Mouse (Mus musculus) C2C12 (cell line): ENCODE measurements around the gene Pus10. TPM values are rescaled to one million over a fixed set of nuclear protein-coding genes. Genes with fewer than 3 reads are reported as not detected.

ENCODE experiments used
- H3K27me3 ChIP-seq: one replicate; pipeline ENCODE4 v1.6.1; 2011; ENCODE audit not compliant: control insufficient read depth, insufficient read depth, insufficient read length
- H3K36me3 ChIP-seq: one replicate; pipeline ENCODE4 v1.6.1; 2011; ENCODE audit not compliant: control insufficient read depth, insufficient read depth
- H3K4me3 ChIP-seq: one replicate; pipeline ENCODE4 v1.5.1; 2011; ENCODE audit warnings: mild to moderate bottlenecking, control low read depth; ENCODE audit not compliant: poor library complexity, insufficient read depth, severe bottlenecking
- H3K79me2 ChIP-seq: one replicate; pipeline ENCODE4 v1.6.1; 2011; ENCODE audit not compliant: control insufficient read depth, insufficient read depth
- H3K79me3 ChIP-seq: one replicate; pipeline ENCODE4 v1.6.1; 2011; ENCODE audit warnings: low read depth, control low read depth
- H3ac ChIP-seq: one replicate; pipeline ENCODE3; 2011; ENCODE audit warnings: low read depth; ENCODE audit not compliant: control insufficient read depth, insufficient read length
- CEBPB ChIP-seq: IDR thresholded peaks from one replicate; pipeline ENCODE4 v1.6.1; 2011; ENCODE audit warnings: low read depth, mild to moderate bottlenecking, control low read depth, moderate library complexity
- CTCF ChIP-seq: IDR thresholded peaks from one replicate; pipeline ENCODE4 v1.5.1; 2011; ENCODE audit not compliant: control insufficient read depth, insufficient read depth, insufficient read length
- FOSL1 ChIP-seq: IDR thresholded peaks from one replicate; pipeline ENCODE4 v1.8.0; 2011; ENCODE audit warnings: mild to moderate bottlenecking, low read length; ENCODE audit not compliant: poor library complexity, insufficient read depth, severe bottlenecking
- MAX ChIP-seq: IDR thresholded peaks from one replicate; pipeline ENCODE4 v1.6.1; 2011; ENCODE audit warnings: mild to moderate bottlenecking, control low read depth
- MYOD1 ChIP-seq: IDR thresholded peaks from one replicate; pipeline ENCODE4 v1.6.1; 2011; ENCODE audit warnings: low read depth; ENCODE audit not compliant: control insufficient read depth, insufficient read length
- MYOG ChIP-seq: IDR thresholded peaks from one replicate; pipeline ENCODE4 v1.6.1; 2011; ENCODE audit not compliant: control insufficient read depth, insufficient read length; ENCODE audit errors: extremely low read depth
- USF1 ChIP-seq: IDR thresholded peaks from one replicate; pipeline ENCODE4 v1.6.1; 2011; ENCODE audit warnings: low read depth, mild to moderate bottlenecking, control low read depth, moderate library complexity
- polyA plus RNA-seq: library from polyadenylated mRNA; unstranded; fragments of >200 nt; fragmentation: generic; extraction: Trizol; gene quantifications from one replicate; pipeline ENCODE4 v1.2.1, GENCODE M21; 2012; ENCODE audit warnings: missing spikeins

Pus10 gene
- polyA plus RNA-seq, 1 experiment = 6.9 TPM

- H3K79me3 ChIP-seq = peaks cover 45% of the 10 kb centered on the region
- TF ChIP-seq CTCF = no peak
- TF ChIP-seq USF1 = no peak
- TF ChIP-seq MAX = peak; percentile 48
- H3K27me3 ChIP-seq = no peaks in the 10 kb centered on the region
- peaks cover 23% of the 10 kb centered on the region for H3K36me3 ChIP-seq
- H3ac ChIP-seq = peak within 1 kb of the TSS; percentile 87
- peak within 1 kb of the TSS; percentile 80 for H3K4me3 ChIP-seq
- peaks cover 81% of the 10 kb centered on the region for H3K79me2 ChIP-seq
Observed at GRCm38 (mm10) chr11:23665798-23666501, 476 bp downstream of the Pus10 start, which contains the start of gene Pex13. TSS of gene Pex13 (minus strand) at chr11:23665959.

GRCm38 (mm10) chr11:23666526-23666925 is 1.1 kb downstream of the Pus10 start:
- peaks cover 44% of the 10 kb centered on the region for H3K79me3 ChIP-seq

GRCm38 (mm10) chr11:23667128-23667527 is 1.7 kb downstream of the Pus10 start:
- Histone ChIP-seq H3ac (no peak overlapping the region), H3K79me2 (peaks cover 73% of the 10 kb centered on the region), H3K36me3 (peaks cover 25% of the 10 kb centered on the region), H3K79me3 (peaks cover 42% of the 10 kb centered on the region), H3K4me3 (peak overlapping the region; percentile 80), H3K27me3 (no peaks in the 10 kb centered on the region)
- no peak for TF ChIP-seq CTCF
- no peak for TF ChIP-seq CEBPB
- TF ChIP-seq MAX = peak; percentile 86
- TF ChIP-seq FOSL1 = no peak
- peak; percentile 67 for TF ChIP-seq USF1
- no peak for TF ChIP-seq MYOG

More at GRCm38 (mm10) chr11:23666526-23666925, 1.1 kb downstream of the Pus10 start:
- H3K79me2 ChIP-seq = peaks cover 79% of the 10 kb centered on the region
- H3K4me3 ChIP-seq = peak overlapping the region; percentile 80
- TF ChIP-seq MYOD1 (no peak), CTCF (no peak), MYOG (no peak), CEBPB (no peak), FOSL1 (no peak), MAX (no peak), USF1 (no peak)
- H3K27me3 ChIP-seq = no peaks in the 10 kb centered on the region
- H3K36me3 ChIP-seq = peaks cover 23% of the 10 kb centered on the region
- H3ac ChIP-seq = peak overlapping the region; percentile 87

- H3K4me3 ChIP-seq = no peak overlapping the region
- peaks cover 24% of the 10 kb centered on the region for H3K79me2 ChIP-seq
- no peaks in the 10 kb centered on the region for H3K27me3 ChIP-seq
- peaks cover 8% of the 10 kb centered on the region for H3K79me3 ChIP-seq
- TF ChIP-seq MYOD1 (no peak), CTCF (no peak)
- no peak overlapping the region for H3ac ChIP-seq
- peaks cover 72% of the 10 kb centered on the region for H3K36me3 ChIP-seq
Observed at GRCm38 (mm10) chr11:23672256-23672749, 6.8 kb downstream of the Pus10 start.

- Histone ChIP-seq H3ac (no peak overlapping the region), H3K79me3 (no peaks in the 10 kb centered on the region), H3K79me2 (peaks cover 10% of the 10 kb centered on the region), H3K36me3 (peaks cover 65% of the 10 kb centered on the region), H3K27me3 (no peaks in the 10 kb centered on the region), H3K4me3 (no peak overlapping the region)
- TF ChIP-seq USF1 (no peak), CTCF (no peak), CEBPB (no peak), MYOG (no peak)
Observed at GRCm38 (mm10) chr11:23676100-23676499, 10.6 kb downstream of the Pus10 start.

GRCm38 (mm10) chr11:23679044-23679642 is 13.7 kb downstream of the Pus10 start:
- peaks cover 8% of the 10 kb centered on the region for H3K79me2 ChIP-seq
- H3K4me3 ChIP-seq = no peak overlapping the region
- peaks cover 68% of the 10 kb centered on the region for H3K36me3 ChIP-seq
- no peak overlapping the region for H3ac ChIP-seq
- no peaks in the 10 kb centered on the region for H3K79me3 ChIP-seq
- no peaks in the 10 kb centered on the region for H3K27me3 ChIP-seq
- TF ChIP-seq CTCF (peak; percentile 49), USF1 (no peak), CEBPB (peak; percentile 26), MYOD1 (no peak), MAX (no peak), FOSL1 (no peak), MYOG (no peak)
